Mouse (Mus musculus) G1E-ER4 (cell line): Measurements from ENCODE around the gene Hist2h2aa1. TPM values are rescaled to one million over a fixed set of nuclear protein-coding genes. Genes with fewer than 3 reads are reported as not detected.
"Not testable (repeated sequence)": the region's sequence is repeated elsewhere in the genome, so short reads cannot be mapped to it uniquely, and the experiment has no call there.

ENCODE experiments used
- GATA1 ChIP-seq: IDR thresholded peaks from one replicate; pipeline ENCODE4 v1.8.0; 2012; ENCODE audit warnings: low read length, inconsistent platforms
- polyA plus RNA-seq: library from polyadenylated mRNA; stranded (reverse); fragments of >175 nt; gene quantifications from 2 replicates; pipeline ENCODE4 v1.2.3, GENCODE M21; 2012

Hist2h2aa1 gene
- 3.6 and 5.8 TPM in 2 replicates for polyA plus RNA-seq

GRCm38 (mm10) chr3:96245003-96245886, at the start of gene Hist2h2aa1:
Gene Hist2h2aa1, plus strand, starts transcription at chr3:96245497.
- not testable (repeated sequence) for TF ChIP-seq GATA1

GRCm38 (mm10) chr3:96195616-96196313, 49.5 kb upstream of the Hist2h2aa1 start:
- no peak for TF ChIP-seq GATA1

GRCm38 (mm10) chr3:96196437-96197128, 48.7 kb upstream of the Hist2h2aa1 start:
- TF ChIP-seq GATA1: no peak

- no peak for TF ChIP-seq GATA1
These were observed 48.1 kb upstream of the Hist2h2aa1 start for GRCm38 (mm10) chr3:96197129-96197749.

GRCm38 (mm10) chr3:96198181-96198580, 47.1 kb upstream of the Hist2h2aa1 start:
- TF ChIP-seq GATA1: no peak

GRCm38 (mm10) chr3:96199731-96200130, 45.6 kb upstream of the Hist2h2aa1 start:
- TF ChIP-seq GATA1: no peak

GRCm38 (mm10) chr3:96207819-96208218, 37.5 kb upstream of the Hist2h2aa1 start:
- no peak for TF ChIP-seq GATA1

- TF ChIP-seq GATA1: no peak
These were observed 36.1 kb upstream of the Hist2h2aa1 start for GRCm38 (mm10) chr3:96209242-96209641.

GRCm38 (mm10) chr3:96219191-96219641, 26.1 kb upstream of the Hist2h2aa1 start:
- no peak for TF ChIP-seq GATA1

GRCm38 (mm10) chr3:96219661-96220130, 25.6 kb upstream of the Hist2h2aa1 start, which contains the start of the genes Bola1 and Hist2h2ab:
Gene Bola1, minus strand, starts transcription at chr3:96219709.
Gene Hist2h2ab, plus strand, starts transcription at chr3:96219865.
- TF ChIP-seq GATA1: no peak

- no peak for TF ChIP-seq GATA1
These were observed 24.3 kb upstream of the Hist2h2aa1 start, which contains the start of the genes Hist2h2ac and Hist2h2be for GRCm38 (mm10) chr3:96220765-96221639. Gene Hist2h2ac, minus strand, starts transcription at chr3:96220880. Gene Hist2h2be, plus strand, starts transcription at chr3:96221119.

GRCm38 (mm10) chr3:96221640-96222038, 23.7 kb upstream of the Hist2h2aa1 start:
- TF ChIP-seq GATA1: no peak

GRCm38 (mm10) chr3:96222774-96223173, 22.5 kb upstream of the Hist2h2aa1 start:
- no peak for TF ChIP-seq GATA1

- no peak for TF ChIP-seq GATA1
These were observed 19.9 kb upstream of the Hist2h2aa1 start for GRCm38 (mm10) chr3:96225421-96225820.
